Mouse (Mus musculus) embryonic facial prominence, embryonic 11.5 days (tissue): ENCODE measurements around the gene Npas2. TPM values are rescaled to one million over a fixed set of nuclear protein-coding genes. Genes with fewer than 3 reads are reported as not detected.
A peak's percentile ranks its signal among the peaks of the same experiment; 100 is the strongest.

Source experiments
- ATAC-seq: fragments of 200-750 bp; cut with Nextera tagmentation; replicated peaks from 2 replicates; pipeline ENCODE4 v1.8.0; 2017; ENCODE audit warnings: low read depth; ENCODE audit not compliant: insufficient number of reproducible peaks, low FRiP score, low TSS enrichment
- DNase-seq: peaks from one replicate; pipeline ENCODE4 v3.0.0-alpha.2; 2015; ENCODE audit warnings: low spot score
- H3K27ac ChIP-seq: fragments of 300-500 bp; sonication (generic); replicated peaks from 2 replicates; pipeline ENCODE4 v1.5.1; 2014; ENCODE audit warnings: mild to moderate bottlenecking, low read depth, low read length, control low read depth
- H3K27me3 ChIP-seq: fragments of 300-500 bp; sonication (generic); 2 replicates; pipeline ENCODE4 v1.6.1; 2014; ENCODE audit warnings: mild to moderate bottlenecking, low read length, moderate library complexity, mixed read lengths; ENCODE audit not compliant: control insufficient read depth, insufficient read depth
- H3K36me3 ChIP-seq: fragments of 300-500 bp; sonication (generic); replicated peaks from 2 replicates; pipeline ENCODE4 v1.6.1; 2014; ENCODE audit warnings: low read depth, mild to moderate bottlenecking, low read length, moderate library complexity, mixed read lengths; ENCODE audit not compliant: control insufficient read depth, insufficient read depth
- H3K4me1 ChIP-seq: fragments of 300-500 bp; sonication (generic); 2 replicates; pipeline ENCODE4 v1.6.1; 2014; ENCODE audit warnings: low read length, mixed read lengths; ENCODE audit not compliant: control insufficient read depth, insufficient read depth
- H3K4me2 ChIP-seq: fragments of 300-500 bp; sonication (generic); 2 replicates; pipeline ENCODE4 v1.6.1; 2014; ENCODE audit warnings: low read depth, mild to moderate bottlenecking, control low read depth, low read length, moderate library complexity
- H3K4me3 ChIP-seq: fragments of 300-500 bp; sonication (generic); 2 replicates; pipeline ENCODE4 v1.5.1; 2014; ENCODE audit warnings: low read depth, low read length, control low read depth
- H3K9ac ChIP-seq: fragments of 300-500 bp; sonication (generic); replicated peaks from 2 replicates; pipeline ENCODE4 v1.6.1; 2014; ENCODE audit warnings: mild to moderate bottlenecking, control low read depth, low read length
- H3K9me3 ChIP-seq: fragments of 300-500 bp; sonication (generic); replicated peaks from 2 replicates; pipeline ENCODE4 v1.6.1; 2016; ENCODE audit warnings: mild to moderate bottlenecking, low read length, inconsistent platforms, mixed read lengths; ENCODE audit not compliant: control insufficient read depth
- WGBS: fragments of 180-500 bp; shearing (Covaris S2); extraction: QIAGEN DNeasy Blood & Tissue Kit; methylation state at CpG from one replicate; pipeline ENCODE4 v1.1.7; 2014; 5-methylcytosine and 5-hydroxymethylcytosine counted together
- polyA plus RNA-seq: library from polyadenylated mRNA; unstranded; fragments of >200 nt; fragmentation: Nextera tagmentation; extraction: Ambion mirVana; gene quantifications from 2 replicates; pipeline ENCODE4 v1.2.1, GENCODE M21; 2014

Npas2 gene
- polyA plus RNA-seq, 1 experiment from 2014 or later = 0.06 TPM

DNA sequence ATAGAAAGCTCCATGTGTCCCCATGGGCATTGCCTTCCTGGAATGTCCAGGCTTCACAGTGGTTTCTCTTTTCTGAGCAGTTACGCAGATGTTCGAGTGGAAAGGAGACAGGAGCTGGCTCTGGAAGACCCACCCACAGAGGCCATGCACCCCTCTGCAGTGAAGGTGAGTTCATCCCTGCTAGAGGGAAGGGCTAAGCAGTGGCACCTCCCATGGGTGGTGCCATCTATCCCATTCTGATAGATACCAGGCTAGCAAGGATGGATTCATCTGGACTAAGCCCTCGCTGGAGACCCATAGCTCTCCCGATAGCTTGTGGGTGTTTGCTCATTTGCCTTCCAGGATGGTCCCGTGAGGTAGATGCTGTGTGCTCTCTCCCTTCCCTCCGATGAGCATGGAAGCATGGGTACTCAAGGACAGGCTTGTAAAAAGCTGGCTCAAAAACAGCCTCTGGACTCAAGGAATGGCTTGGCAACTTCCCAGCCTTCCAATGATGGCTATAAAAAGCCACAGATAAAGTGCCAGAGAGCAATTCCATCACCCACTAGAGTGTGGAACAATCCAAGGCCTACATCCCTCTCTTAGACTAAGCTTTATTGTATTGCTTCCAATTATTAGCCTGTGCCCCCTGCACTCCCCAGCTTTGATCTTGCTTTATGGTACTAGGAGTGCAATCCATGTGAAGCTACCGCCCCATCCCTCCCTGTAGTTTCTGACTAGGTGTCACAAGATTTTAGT is 137.5 kb downstream of the Npas2 start:
- no peak for DNase-seq
- Histone ChIP-seq H3K4me2 (no peak overlapping the region), H3K9ac (no peak overlapping the region), H3K36me3 (no peaks in the 10 kb centered on the region), H3K9me3 (no peaks in the 10 kb centered on the region), H3K27me3 (no peaks in the 10 kb centered on the region), H3K4me1 (no peaks in the 10 kb centered on the region), H3K27ac (no peak overlapping the region), H3K4me3 (no peak overlapping the region)
- WGBS = 91% methylated on average over 7 of the region's 7 CpGs
- no peak for ATAC-seq

GRCm38 (mm10) chr1:39332456-39332855 is 138.9 kb downstream of the Npas2 start:
- Histone ChIP-seq H3K9me3 (no peaks in the 10 kb centered on the region), H3K4me3 (no peak overlapping the region), H3K4me1 (no peaks in the 10 kb centered on the region), H3K4me2 (no peak overlapping the region), H3K27ac (no peak overlapping the region), H3K36me3 (no peaks in the 10 kb centered on the region), H3K9ac (no peak overlapping the region), H3K27me3 (no peaks in the 10 kb centered on the region)
- 90% methylated on average over 4 of the region's 4 CpGs for WGBS
- DNase-seq (no peak), ATAC-seq (no peak)

GRCm38 (mm10) chr1:39335561-39336196 is 142.1 kb downstream of the Npas2 start:
- H3K27ac ChIP-seq = no peak overlapping the region
- no peaks in the 10 kb centered on the region for H3K36me3 ChIP-seq
- H3K9me3 ChIP-seq = no peaks in the 10 kb centered on the region
- 23% methylated on average over 15 of the region's 15 CpGs for WGBS
- H3K4me3 ChIP-seq = no peak overlapping the region
- H3K27me3 ChIP-seq = no peaks in the 10 kb centered on the region
- DNase-seq (peak; percentile 22), ATAC-seq (peak; percentile 52; the same call in 1 of the 2 replicates)
- H3K4me1 ChIP-seq = no peaks in the 10 kb centered on the region
- H3K4me2 ChIP-seq = peak overlapping the region; percentile 13; the same call in 1 of the 2 replicates
- no peak overlapping the region for H3K9ac ChIP-seq

GRCm38 (mm10) chr1:39336788-39337187 is 143.3 kb downstream of the Npas2 start:
- Histone ChIP-seq H3K36me3 (no peaks in the 10 kb centered on the region), H3K27ac (no peak overlapping the region), H3K9ac (no peak overlapping the region), H3K4me1 (no peaks in the 10 kb centered on the region), H3K27me3 (no peaks in the 10 kb centered on the region), H3K4me2 (no peak overlapping the region), H3K9me3 (no peaks in the 10 kb centered on the region), H3K4me3 (no peak overlapping the region)
- 79% methylated on average over 8 of the region's 8 CpGs for WGBS
- DNase-seq = no peak
- ATAC-seq = no peak

DNA sequence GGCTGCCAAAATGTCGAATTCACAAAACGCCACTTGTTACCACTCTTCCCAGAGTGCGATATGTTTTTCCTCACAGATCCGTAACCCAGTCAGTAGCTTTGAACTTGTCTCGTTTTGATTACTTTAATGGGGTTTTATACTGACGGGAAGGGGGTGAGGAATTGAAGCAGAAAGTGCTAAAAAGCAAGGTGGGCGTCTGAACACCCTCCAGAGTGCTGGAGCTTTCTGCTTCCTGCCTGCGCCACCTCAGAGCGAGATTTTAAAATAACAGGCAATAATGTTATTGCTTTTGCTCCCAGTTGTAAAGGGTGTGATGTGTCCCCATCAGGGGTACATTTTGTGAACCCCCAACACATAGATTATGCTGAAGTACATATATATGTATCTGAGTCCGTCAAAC is 145.3 kb downstream of the Npas2 start:
- WGBS = 74% methylated on average over 10 of the region's 10 CpGs
- Histone ChIP-seq H3K9me3 (no peaks in the 10 kb centered on the region), H3K27me3 (no peaks in the 10 kb centered on the region), H3K4me3 (no peak overlapping the region), H3K9ac (no peak overlapping the region), H3K4me1 (no peaks in the 10 kb centered on the region), H3K4me2 (no peak overlapping the region), H3K36me3 (no peaks in the 10 kb centered on the region), H3K27ac (no peak overlapping the region)
- ATAC-seq (no peak), DNase-seq (no peak)

- Histone ChIP-seq H3K27ac (no peak overlapping the region), H3K9me3 (no peaks in the 10 kb centered on the region), H3K9ac (no peak overlapping the region), H3K4me2 (no peak overlapping the region), H3K4me3 (no peak overlapping the region), H3K4me1 (no peaks in the 10 kb centered on the region), H3K27me3 (no peaks in the 10 kb centered on the region), H3K36me3 (no peaks in the 10 kb centered on the region)
- WGBS = 50% methylated on average over 5 of the region's 5 CpGs
- DNase-seq (no peak), ATAC-seq (no peak)
Measured at GRCm38 (mm10) chr1:39339455-39339854, 145.9 kb downstream of the Npas2 start.

DNA sequence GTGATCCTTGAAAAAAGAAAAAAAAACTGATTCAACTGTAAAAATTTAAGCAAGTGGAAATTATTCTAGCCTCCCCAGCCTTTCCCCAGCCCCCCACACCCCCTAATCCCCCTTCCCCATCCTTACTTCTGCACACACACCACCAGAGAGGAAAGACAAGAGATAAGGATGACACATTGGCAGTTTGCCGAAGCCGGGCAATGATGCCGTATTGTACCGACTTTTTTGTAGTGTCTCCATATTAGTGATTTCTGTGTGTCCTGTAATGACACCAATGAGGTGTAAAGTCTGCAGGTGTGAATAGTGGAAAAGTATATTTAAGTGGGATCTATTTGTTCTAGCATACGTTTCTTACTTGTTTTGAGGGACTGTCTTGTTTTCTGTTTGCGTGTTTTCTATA is 146.6 kb downstream of the Npas2 start:
- WGBS = 89% methylated on average over 6 of the region's 6 CpGs
- ATAC-seq (no peak), DNase-seq (no peak)
- Histone ChIP-seq H3K4me3 (no peak overlapping the region), H3K4me1 (no peaks in the 10 kb centered on the region), H3K27ac (no peak overlapping the region), H3K4me2 (no peak overlapping the region), H3K9ac (no peak overlapping the region), H3K36me3 (no peaks in the 10 kb centered on the region), H3K27me3 (no peaks in the 10 kb centered on the region), H3K9me3 (no peaks in the 10 kb centered on the region)

DNA sequence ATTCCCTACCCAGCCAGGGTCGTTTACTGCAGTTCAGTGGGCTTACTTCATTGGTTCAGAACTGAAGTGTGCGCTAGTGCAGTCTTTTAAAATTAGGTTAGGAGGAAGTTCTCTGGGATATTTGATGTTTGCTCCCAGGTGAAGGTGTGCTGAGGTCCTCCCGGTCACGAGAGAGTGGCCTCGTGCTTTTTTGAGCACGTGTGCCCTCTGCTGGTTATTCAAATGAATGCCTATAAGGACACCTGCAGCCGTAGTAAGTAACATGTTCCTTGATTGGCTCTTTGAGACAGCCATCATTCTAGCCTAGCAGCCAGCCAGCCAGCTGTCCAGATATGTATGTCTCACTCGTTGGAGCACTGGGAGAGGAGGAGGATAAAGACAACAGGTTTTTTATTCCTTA is 147.1 kb downstream of the Npas2 start:
- H3K36me3 ChIP-seq = no peaks in the 10 kb centered on the region
- peak; percentile 71 for DNase-seq
- no peaks in the 10 kb centered on the region for H3K9me3 ChIP-seq
- no peaks in the 10 kb centered on the region for H3K27me3 ChIP-seq
- WGBS = 17% methylated on average over 8 of the region's 8 CpGs
- no peak overlapping the region for H3K4me2 ChIP-seq
- no peak overlapping the region for H3K4me3 ChIP-seq
- H3K27ac ChIP-seq = no peak overlapping the region
- no peaks in the 10 kb centered on the region for H3K4me1 ChIP-seq
- H3K9ac ChIP-seq = no peak overlapping the region
- no peak for ATAC-seq
